Mouse (Mus musculus) thymus, postnatal 14 days (tissue): Measurements from ENCODE around the gene Olfr657.
A peak's percentile ranks its signal among the peaks of the same experiment; 100 is the strongest.

ENCODE experiments used
- DNase-seq: peaks from one replicate; pipeline ENCODE4 v3.0.0; 2021

Olfr657 gene

GRCm38 (mm10) chr7:104624494-104624893, at the start of gene Olfr657:
Gene Olfr657, plus strand, starts transcription at chr7:104624794.
- DNase-seq, result no peak

DNA sequence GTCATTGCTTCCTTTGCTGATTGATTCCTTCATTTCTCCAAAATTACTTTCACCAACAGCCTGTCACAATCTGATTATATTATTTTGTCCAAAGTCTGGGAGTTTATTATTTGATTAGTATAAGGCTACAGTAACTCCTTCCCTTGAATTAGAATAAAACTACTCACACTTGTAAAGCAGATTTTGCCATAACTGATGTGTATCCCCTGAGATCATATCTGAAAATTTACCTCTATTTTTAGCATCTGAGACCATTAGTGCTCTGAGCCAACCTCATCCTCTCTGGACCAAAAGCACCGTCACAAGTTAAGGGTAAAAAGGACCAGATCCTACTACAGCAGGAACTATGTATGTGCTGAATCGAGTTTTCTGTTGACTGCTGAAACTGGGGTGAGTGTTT, 47.6 kb upstream of the Olfr657 start, which contains the start of gene Olfr653:
Gene Olfr653 (plus strand): TSS at position 301 of the 400 bp plus-strand sequence.
- no peak for DNase-seq

- DNase-seq, result no peak
Observed at GRCm38 (mm10) chr7:104580846-104581245, 43.7 kb upstream of the Olfr657 start.

DNA sequence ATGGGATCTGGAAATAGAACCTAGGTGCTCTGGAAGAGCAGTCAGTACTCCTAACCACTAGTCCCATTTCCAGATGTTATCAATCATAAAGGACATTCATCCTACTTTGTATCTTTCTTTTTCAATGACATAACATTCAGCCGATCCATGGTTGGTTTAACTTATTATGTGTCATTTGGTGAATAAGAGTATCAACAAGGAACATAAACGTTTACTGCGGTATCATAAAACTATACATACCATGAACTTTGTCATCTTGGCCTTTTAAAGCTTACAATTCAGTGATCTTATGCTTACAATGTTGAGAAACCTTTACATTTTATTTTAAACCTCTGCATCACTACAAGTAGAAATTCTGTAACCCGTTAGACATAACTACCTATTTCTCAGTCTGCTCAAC, 43.2 kb upstream of the Olfr657 start:
- no peak for DNase-seq

DNA sequence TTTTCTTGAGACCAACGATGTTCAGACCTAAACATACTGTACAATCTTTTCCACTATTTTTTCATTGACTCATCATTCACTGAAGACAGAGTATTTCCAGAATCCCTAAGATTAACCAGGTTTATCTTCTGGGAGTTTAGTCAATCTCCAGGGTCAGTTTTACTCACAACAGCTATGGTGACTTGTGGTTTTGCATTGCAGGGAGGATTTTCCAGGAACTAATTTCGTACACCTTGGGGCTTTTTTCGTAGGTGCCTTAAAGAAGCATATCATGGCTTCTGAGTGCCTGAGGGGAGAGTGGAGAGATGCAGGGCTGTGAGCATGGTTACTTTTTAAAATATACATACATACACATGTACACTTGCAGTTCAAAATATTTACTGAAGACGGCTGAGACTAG, 37.9 kb upstream of the Olfr657 start, which contains the start of gene Olfr654:
Gene Olfr654 (plus strand): TSS at position 301 of the 400 bp plus-strand sequence.
- no peak for DNase-seq

DNA sequence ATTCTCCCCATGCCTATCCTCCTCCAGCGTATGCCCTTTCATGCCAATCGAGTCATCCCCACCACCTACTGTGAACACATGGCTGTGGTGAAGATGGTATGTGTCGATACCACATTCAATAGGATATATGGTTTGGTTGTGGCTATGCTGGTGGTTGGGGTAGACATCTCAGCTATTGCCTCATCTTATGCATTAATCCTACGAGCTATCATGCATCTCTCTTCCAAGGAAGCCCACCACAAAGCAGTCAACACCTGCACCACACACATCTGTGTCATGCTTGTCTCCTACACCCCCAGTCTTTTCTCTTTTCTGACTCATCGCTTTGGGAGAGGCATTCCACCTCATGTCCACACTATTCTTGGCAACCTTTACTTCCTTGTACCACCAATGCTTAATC, 36.3 kb upstream of the Olfr657 start:
- DNase-seq, result no peak

GRCm38 (mm10) chr7:104601679-104602078, 22.9 kb upstream of the Olfr657 start, which contains the start of gene Olfr655:
Gene Olfr655, minus strand, starts transcription at chr7:104601779.
- DNase-seq, result no peak

- peak; percentile 56 for DNase-seq
Observed at GRCm38 (mm10) chr7:104603173-104603572, 21.4 kb upstream of the Olfr657 start.

GRCm38 (mm10) chr7:104604727-104605126, 19.9 kb upstream of the Olfr657 start:
- no peak for DNase-seq

DNA sequence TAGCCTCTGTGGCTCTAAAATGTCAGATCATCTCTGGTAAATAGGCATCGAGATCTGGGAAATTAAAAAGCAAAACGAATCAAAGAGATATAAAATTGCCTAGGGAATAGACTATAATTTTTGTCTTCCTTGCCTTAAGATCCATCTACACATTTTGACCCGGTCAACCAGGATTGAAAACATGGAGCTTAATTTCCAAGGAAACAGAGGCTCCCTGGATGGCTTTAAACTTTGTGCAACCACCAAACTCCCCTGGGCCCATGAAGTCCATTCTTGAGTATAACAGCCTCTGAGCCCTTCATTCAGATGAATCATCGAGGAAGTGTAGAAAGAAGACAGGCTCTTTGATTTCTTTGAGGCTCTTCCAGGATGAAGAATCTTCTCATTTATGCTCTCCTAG, 10.9 kb upstream of the Olfr657 start, which contains the start of gene Olfr656:
Gene Olfr656 (plus strand): TSS at position 301 of the 400 bp plus-strand sequence.
- no peak for DNase-seq

DNA sequence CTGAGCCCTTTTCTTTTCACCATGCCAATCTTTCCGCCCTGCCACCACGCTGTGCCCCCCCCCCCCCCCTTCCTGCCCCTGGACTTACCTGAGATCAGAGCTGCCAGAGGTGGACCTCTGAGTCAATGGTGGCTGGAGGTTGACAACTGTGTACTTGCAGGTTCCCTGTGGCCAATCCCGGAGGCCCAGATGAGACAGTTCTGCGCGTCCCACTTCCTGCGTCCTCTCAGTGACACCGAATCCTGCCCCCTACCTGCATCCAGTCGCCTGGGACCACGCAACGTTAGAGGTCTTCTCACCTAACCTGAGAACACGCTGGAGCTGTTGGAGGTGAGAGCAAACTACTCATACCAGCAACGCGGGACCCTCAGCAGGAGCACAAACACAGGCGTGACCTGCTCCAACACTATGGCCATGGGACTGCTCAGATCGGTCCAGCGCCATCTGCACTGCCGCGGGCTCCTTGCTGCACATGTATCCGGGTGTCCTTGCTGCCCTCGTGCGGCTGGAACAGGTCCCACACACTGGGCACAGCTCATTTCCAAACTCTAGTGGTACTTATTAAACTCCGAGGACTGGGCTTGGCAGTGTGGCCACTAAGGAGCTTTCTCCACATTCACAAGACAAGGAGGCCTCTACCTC, 22.4 kb downstream of the Olfr657 start, which contains the start of gene Olfr658:
Gene Olfr658 (minus strand): TSS at position 465 of the 642 bp plus-strand sequence.
- DNase-seq, result peak; percentile 13

- DNase-seq, result no peak
Observed at GRCm38 (mm10) chr7:104666453-104666852, 41.9 kb downstream of the Olfr657 start, which contains the start of gene Olfr659. Gene Olfr659, plus strand, starts transcription at chr7:104666753.

- DNase-seq, result no peak
Observed at GRCm38 (mm10) chr7:104686201-104686600, 61.6 kb downstream of the Olfr657 start, which contains the start of gene Olfr661. Gene Olfr661, plus strand, starts transcription at chr7:104686501.
